Mouse (Mus musculus) hindbrain, embryonic 14.5 days (tissue): ENCODE measurements around the gene Hip1. TPM values are rescaled to one million over a fixed set of nuclear protein-coding genes. Genes with fewer than 3 reads are reported as not detected.

Source experiments
- ATAC-seq: fragments of 200-750 bp; cut with Nextera tagmentation; 2 replicates; pipeline ENCODE4 v1.8.0; 2017; ENCODE audit warnings: moderate number of reproducible peaks, mild to moderate bottlenecking, moderate TSS enrichment, moderate library complexity; ENCODE audit not compliant: low FRiP score
- DNase-seq: peaks from one replicate; pipeline ENCODE4 v3.0.0-alpha.2; 2015; ENCODE audit warnings: low spot score
- H3K27ac ChIP-seq: fragments of 300-500 bp; sonication (generic); 2 replicates; pipeline ENCODE4 v1.5.1; 2014; ENCODE audit warnings: mild to moderate bottlenecking, moderate library complexity
- H3K27me3 ChIP-seq: fragments of 300-500 bp; sonication (generic); 2 replicates; pipeline ENCODE4 v1.6.1; 2014; ENCODE audit warnings: mild to moderate bottlenecking, low read length, mixed read lengths; ENCODE audit not compliant: control insufficient read depth, insufficient read depth
- H3K36me3 ChIP-seq: fragments of 300-500 bp; sonication (generic); replicated peaks from 2 replicates; pipeline ENCODE4 v1.6.1; 2014; ENCODE audit not compliant: control insufficient read depth, insufficient read depth
- H3K4me1 ChIP-seq: fragments of 300-500 bp; sonication (generic); replicated peaks from 2 replicates; pipeline ENCODE4 v1.6.1; 2014; ENCODE audit warnings: antibody characterized with exemption, low read length, mixed read lengths; ENCODE audit not compliant: control insufficient read depth, insufficient read depth
- H3K4me2 ChIP-seq: fragments of 300-500 bp; sonication (generic); replicated peaks from 2 replicates; pipeline ENCODE4 v1.6.1; 2014; ENCODE audit warnings: mild to moderate bottlenecking, moderate library complexity
- H3K4me3 ChIP-seq: fragments of 300-500 bp; sonication (generic); replicated peaks from 2 replicates; pipeline ENCODE4 v1.5.1; 2014; ENCODE audit warnings: mild to moderate bottlenecking, low read length
- H3K9ac ChIP-seq: fragments of 300-500 bp; sonication (generic); 2 replicates; pipeline ENCODE4 v1.6.1; 2014
- H3K9me3 ChIP-seq: fragments of 300-500 bp; sonication (generic); 2 replicates; pipeline ENCODE4 v1.6.1; 2016; ENCODE audit warnings: low read length; ENCODE audit not compliant: control insufficient read depth
- WGBS: fragments of 180-500 bp; shearing (Covaris S2); extraction: QIAGEN DNeasy Blood & Tissue Kit; methylation state at CpG from one replicate; pipeline ENCODE4 v1.1.7; 2014; 5-methylcytosine and 5-hydroxymethylcytosine counted together
- polyA plus RNA-seq: library from polyadenylated mRNA; unstranded; fragments of >200 nt; fragmentation: Nextera tagmentation; extraction: Ambion mirVana; gene quantifications from 2 replicates; pipeline ENCODE4 v1.2.1, GENCODE M21; 2014

Gene Hip1
- polyA plus RNA-seq, 1 experiment from 2014 or later = 48.4 TPM

GRCm38 (mm10) chr5:135502027-135502426 is 42.9 kb downstream of the Hip1 start:
- Histone ChIP-seq H3K9me3 (no peaks in the 10 kb centered on the region), H3K27me3 (no peaks in the 10 kb centered on the region), H3K36me3 (no peaks in the 10 kb centered on the region), H3K4me3 (no peak overlapping the region), H3K4me1 (peaks cover under 1% of the 10 kb centered on the region; the same call in 1 of the 2 replicates), H3K27ac (no peak overlapping the region), H3K9ac (no peak overlapping the region), H3K4me2 (no peak overlapping the region)
- 79% methylated on average over 8 of the region's 8 CpGs for WGBS
- no peak for ATAC-seq
- DNase-seq = no peak

GRCm38 (mm10) chr5:135498914-135499313 is 46.0 kb downstream of the Hip1 start:
- Histone ChIP-seq H3K9ac (no peak overlapping the region), H3K36me3 (no peaks in the 10 kb centered on the region), H3K27ac (no peak overlapping the region), H3K4me2 (no peak overlapping the region), H3K4me3 (no peak overlapping the region), H3K4me1 (no peaks in the 10 kb centered on the region), H3K27me3 (no peaks in the 10 kb centered on the region), H3K9me3 (no peaks in the 10 kb centered on the region)
- 61% methylated on average over 3 of the region's 3 CpGs for WGBS
- DNase-seq = no peak
- ATAC-seq = no peak

GRCm38 (mm10) chr5:135497347-135497955 is 47.5 kb downstream of the Hip1 start:
- ATAC-seq = no peak
- no peak overlapping the region for H3K27ac ChIP-seq
- DNase-seq = no peak
- H3K27me3 ChIP-seq = no peaks in the 10 kb centered on the region
- 67% methylated on average over 6 of the region's 6 CpGs for WGBS
- no peaks in the 10 kb centered on the region for H3K36me3 ChIP-seq
- no peaks in the 10 kb centered on the region for H3K9me3 ChIP-seq
- H3K4me3 ChIP-seq = no peak overlapping the region
- no peak overlapping the region for H3K4me2 ChIP-seq
- no peak overlapping the region for H3K9ac ChIP-seq
- H3K4me1 ChIP-seq = no peaks in the 10 kb centered on the region

GRCm38 (mm10) chr5:135496489-135496888 is 48.4 kb downstream of the Hip1 start:
- no peaks in the 10 kb centered on the region for H3K27me3 ChIP-seq
- H3K4me2 ChIP-seq = no peak overlapping the region
- no peak for ATAC-seq
- no peak overlapping the region for H3K27ac ChIP-seq
- H3K9me3 ChIP-seq = no peaks in the 10 kb centered on the region
- no peaks in the 10 kb centered on the region for H3K36me3 ChIP-seq
- H3K4me1 ChIP-seq = no peaks in the 10 kb centered on the region
- no peak for DNase-seq
- no peak overlapping the region for H3K4me3 ChIP-seq
- H3K9ac ChIP-seq = no peak overlapping the region
- WGBS = 88% methylated on average over 2 of the region's 2 CpGs

GRCm38 (mm10) chr5:135495471-135495870 is 49.4 kb downstream of the Hip1 start:
- Histone ChIP-seq H3K4me1 (peaks cover 3% of the 10 kb centered on the region; the same call in 1 of the 2 replicates), H3K4me2 (no peak overlapping the region), H3K27me3 (no peaks in the 10 kb centered on the region), H3K9ac (no peak overlapping the region), H3K36me3 (no peaks in the 10 kb centered on the region), H3K27ac (no peak overlapping the region), H3K9me3 (no peaks in the 10 kb centered on the region), H3K4me3 (no peak overlapping the region)
- WGBS = 96% methylated on average over 8 of the region's 8 CpGs
- DNase-seq (no peak), ATAC-seq (no peak)

- Histone ChIP-seq H3K36me3 (no peaks in the 10 kb centered on the region), H3K9me3 (no peaks in the 10 kb centered on the region), H3K27me3 (no peaks in the 10 kb centered on the region), H3K4me3 (no peak overlapping the region), H3K27ac (no peak overlapping the region), H3K4me1 (peaks cover 12% of the 10 kb centered on the region), H3K9ac (no peak overlapping the region), H3K4me2 (no peak overlapping the region)
- ATAC-seq = no peak; the same call in 1 of the 2 replicates
- 82% methylated on average over 13 of the region's 13 CpGs for WGBS
- no peak for DNase-seq
These were observed 50.6 kb downstream of the Hip1 start for GRCm38 (mm10) chr5:135494183-135494910.

GRCm38 (mm10) chr5:135493095-135493494 is 51.8 kb downstream of the Hip1 start:
- peaks cover 16% of the 10 kb centered on the region for H3K4me1 ChIP-seq
- H3K27ac ChIP-seq = no peak overlapping the region
- no peaks in the 10 kb centered on the region for H3K9me3 ChIP-seq
- DNase-seq (no peak), ATAC-seq (no peak)
- H3K36me3 ChIP-seq = no peaks in the 10 kb centered on the region
- H3K9ac ChIP-seq = no peak overlapping the region
- no peaks in the 10 kb centered on the region for H3K27me3 ChIP-seq
- H3K4me3 ChIP-seq = no peak overlapping the region
- H3K4me2 ChIP-seq = no peak overlapping the region
- WGBS = 87% methylated on average over 3 of the region's 3 CpGs

GRCm38 (mm10) chr5:135492126-135492525 is 52.8 kb downstream of the Hip1 start:
- no peak overlapping the region for H3K4me2 ChIP-seq
- 95% methylated on average over 2 of the region's 2 CpGs for WGBS
- H3K4me3 ChIP-seq = no peak overlapping the region
- no peaks in the 10 kb centered on the region for H3K36me3 ChIP-seq
- no peak overlapping the region for H3K9ac ChIP-seq
- no peaks in the 10 kb centered on the region for H3K9me3 ChIP-seq
- DNase-seq (no peak), ATAC-seq (no peak)
- peaks cover 25% of the 10 kb centered on the region for H3K4me1 ChIP-seq
- no peak overlapping the region for H3K27ac ChIP-seq
- H3K27me3 ChIP-seq = no peaks in the 10 kb centered on the region

GRCm38 (mm10) chr5:135489695-135490294 is 55.1 kb downstream of the Hip1 start:
- ATAC-seq = no peak
- Histone ChIP-seq H3K9me3 (no peaks in the 10 kb centered on the region), H3K36me3 (no peaks in the 10 kb centered on the region), H3K9ac (peak overlapping the region; percentile 72), H3K4me2 (peak overlapping the region; percentile 88), H3K4me3 (peak overlapping the region; percentile 68), H3K27me3 (no peaks in the 10 kb centered on the region), H3K27ac (peak overlapping the region; percentile 94), H3K4me1 (peaks cover 27% of the 10 kb centered on the region)
- 2% methylated on average over 14 of the region's 14 CpGs for WGBS
- peak; percentile 30 for DNase-seq
